ENCODE assay signal across 15 mouse cellular contexts in the genomic region with DNA sequence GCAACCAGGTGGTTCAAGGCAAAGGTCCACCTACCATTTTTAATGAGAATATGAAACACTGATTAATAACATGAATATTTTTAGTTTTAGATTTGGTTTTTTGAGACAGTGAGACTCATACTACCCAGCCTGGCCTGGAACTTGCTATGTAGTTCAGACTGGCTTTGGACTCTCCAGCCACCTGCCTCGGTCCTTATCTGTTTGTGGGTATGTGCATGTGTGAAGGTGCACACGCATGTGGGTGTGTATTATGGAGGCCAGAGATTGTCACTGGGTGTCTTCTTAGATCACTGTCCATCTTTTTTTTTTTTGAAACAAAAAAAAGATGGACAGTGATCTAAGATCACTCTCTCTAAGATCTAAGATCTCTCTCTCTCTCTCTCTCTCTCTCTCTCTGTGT.
"Had no signal": no experiment of that assay in that cellular context is flagged by ENCODE, and none has a peak within 500 bp of the region (broad histone marks: within the 10 kb centered on the region; RNA-seq: fewer than 3 reads in every experiment).

No protein-coding gene starts in this region.

- H3K9ac ChIP-seq: neural tube, embryonic 15.5 days; stomach, embryonic 15.5 days had no signal

- H3K27me3 ChIP-seq: neural tube, embryonic 15.5 days; stomach, embryonic 15.5 days had no signal

- H3K4me1 ChIP-seq: stomach, embryonic 15.5 days had no signal

- DNase-seq: retina, postnatal 1 day; right cerebral cortex, adult 18-20 months; right cerebral cortex, postnatal 14 days; right cerebral cortex, postnatal 25 days; right cerebral cortex, postnatal 4 days; spleen, adult 18-20 months; thymus, adult 18-20 months; thymus, adult 2 months; thymus, postnatal 14 days; thymus, postnatal 25 days; thymus, postnatal 36 days; thymus, postnatal 4 days had no signal

- H3K27ac ChIP-seq: neural tube, embryonic 15.5 days; stomach, embryonic 15.5 days; stomach, postnatal 0 days had no signal

- H3K4me3 ChIP-seq: neural tube, embryonic 15.5 days; stomach, embryonic 15.5 days had no signal

- H3K4me2 ChIP-seq: neural tube, embryonic 15.5 days; stomach, embryonic 15.5 days had no signal

- H3K36me3 ChIP-seq: neural tube, embryonic 15.5 days; stomach, embryonic 15.5 days had no signal

- H3K9me3 ChIP-seq: neural tube, embryonic 15.5 days; stomach, embryonic 15.5 days had no signal
